Mouse (Mus musculus) MEL (cell line): ENCODE data around the gene Coq10b. TPM values are rescaled to one million over a fixed set of nuclear protein-coding genes. Genes with fewer than 3 reads are reported as not detected.

Experiments used
- DNase-seq: peaks from one replicate; pipeline ENCODE4 v3.0.0; 2011; ENCODE audit warnings: low read depth, low spot score
- H3K27ac ChIP-seq: 2 replicates; pipeline ENCODE4 v1.5.1; 2012; ENCODE audit warnings: low read depth, mild to moderate bottlenecking, control low read depth, low read length, moderate library complexity; ENCODE audit not compliant: control insufficient read depth
- H3K27me3 ChIP-seq, 2 experiments: fragments of 150-350 bp in 1 of 2; sonication (generic) in 1 of 2; 2 replicates each; pipeline ENCODE4 v1.6.1; 2012; ENCODE audit warnings: low read length in 2 of 2, mild to moderate bottlenecking in 2 of 2, improper control_type of control experiment in 1 of 2, moderate library complexity in 1 of 2; ENCODE audit not compliant: insufficient read depth in 2 of 2, control insufficient read depth in 1 of 2
- H3K36me3 ChIP-seq, 2 experiments: 2 replicates each; pipeline ENCODE4 v1.6.1; 2012 to 2014; ENCODE audit warnings: low read length in 2 of 2, improper control_type of control experiment in 1 of 2, inconsistent platforms in 1 of 2, mild to moderate bottlenecking in 1 of 2; ENCODE audit not compliant: insufficient read depth in 2 of 2, control insufficient read depth in 1 of 2
- H3K4me1 ChIP-seq, 2 experiments: fragments of 150-350 bp in 1 of 2; sonication (generic) in 1 of 2; 2 replicates each; pipeline ENCODE4 v1.6.1; 2012; ENCODE audit warnings: low read length in 2 of 2, improper control_type of control experiment in 1 of 2, mild to moderate bottlenecking in 1 of 2; ENCODE audit not compliant: insufficient read depth in 2 of 2, control insufficient read depth in 1 of 2
- H3K4me3 ChIP-seq, 2 experiments: fragments of 150-350 bp in 1 of 2; sonication (generic) in 1 of 2; 2 replicates each; pipeline ENCODE4 v1.5.1; 2012; ENCODE audit warnings: low read depth in 2 of 2, low read length in 2 of 2, mild to moderate bottlenecking in 2 of 2, moderate library complexity in 2 of 2, control low read depth in 1 of 2, improper control_type of control experiment in 1 of 2; ENCODE audit not compliant: control insufficient read depth in 1 of 2, insufficient read depth in 1 of 2
- H3K79me2 ChIP-seq: 2 replicates; pipeline ENCODE4 v1.6.1; 2012; ENCODE audit warnings: mild to moderate bottlenecking, low read length, moderate library complexity; ENCODE audit not compliant: control insufficient read depth, poor library complexity, insufficient read depth
- H3K9ac ChIP-seq: 2 replicates; pipeline ENCODE4 v1.6.1; 2012; ENCODE audit warnings: low read depth, mild to moderate bottlenecking, control low read depth, low read length, moderate library complexity; ENCODE audit not compliant: control insufficient read depth, poor library complexity, severe bottlenecking
- H3K9me3 ChIP-seq: fragments of 150-350 bp; sonication (generic); replicated peaks from 2 replicates; pipeline ENCODE4 v1.6.1; 2012; ENCODE audit warnings: mild to moderate bottlenecking, low read length, improper control_type of control experiment, moderate library complexity; ENCODE audit not compliant: insufficient read depth
- BHLHE40 ChIP-seq: IDR thresholded peaks from 2 replicates; pipeline ENCODE4 v1.6.1; 2012; ENCODE audit warnings: low read depth, mild to moderate bottlenecking, inconsistent platforms, low read length, improper control_type of control experiment, borderline replicate concordance
- CHD1 ChIP-seq: IDR thresholded peaks from 2 replicates; pipeline ENCODE4 v1.6.1; 2012; ENCODE audit warnings: low read depth, mild to moderate bottlenecking, inconsistent platforms, low read length, improper control_type of control experiment
- CHD2 ChIP-seq: IDR thresholded peaks from 2 replicates; pipeline ENCODE4 v1.6.1; 2011; ENCODE audit warnings: low read length, improper control_type of control experiment
- CTCF ChIP-seq, 3 experiments: IDR thresholded peaks in 2 of 3; conservative IDR thresholded peaks in 1 of 3; 2 replicates each; pipeline ENCODE4 v1.5.1; 2011 to 2012; ENCODE audit warnings: low read length in 3 of 3, low read depth in 2 of 3, mild to moderate bottlenecking in 2 of 3, improper control_type of control experiment in 1 of 3, inconsistent platforms in 1 of 3, mixed read lengths in 1 of 3, moderate library complexity in 1 of 3; ENCODE audit not compliant: control insufficient read depth in 1 of 3, insufficient read depth in 1 of 3, poor library complexity in 1 of 3, severe bottlenecking in 1 of 3
- E2F4 ChIP-seq: IDR thresholded peaks from 2 replicates; pipeline ENCODE4 v1.6.1; 2011; ENCODE audit warnings: low read depth, low read length, improper control_type of control experiment, borderline replicate concordance
- EP300 ChIP-seq, 2 experiments: IDR thresholded peaks; 2 replicates each; pipeline ENCODE4 v1.6.1; 2011; ENCODE audit warnings: improper control_type of control experiment in 2 of 2, low read length in 2 of 2, low read depth in 1 of 2, mild to moderate bottlenecking in 1 of 2
- ETS1 ChIP-seq: IDR thresholded peaks from 2 replicates; pipeline ENCODE4 v1.6.1; 2012; ENCODE audit warnings: low read depth, mild to moderate bottlenecking, inconsistent platforms, low read length, improper control_type of control experiment, moderate library complexity
- GATA1 ChIP-seq: IDR thresholded peaks from 2 replicates; pipeline ENCODE4 v1.6.1; 2011; ENCODE audit warnings: low read depth, low read length, improper control_type of control experiment
- KAT2A ChIP-seq: conservative IDR thresholded peaks from 2 replicates; pipeline ENCODE4 v1.6.1; 2012; ENCODE audit warnings: low read depth, low read length, improper control_type of control experiment, inconsistent platforms
- MAFK ChIP-seq: IDR thresholded peaks from 2 replicates; pipeline ENCODE4 v1.6.1; 2011; ENCODE audit warnings: low read depth, mild to moderate bottlenecking, low read length, improper control_type of control experiment, borderline replicate concordance
- MAX ChIP-seq: IDR thresholded peaks from 2 replicates; pipeline ENCODE4 v1.6.1; 2011; ENCODE audit warnings: low read length, improper control_type of control experiment
- MEF2A ChIP-seq: IDR thresholded peaks from 2 replicates; pipeline ENCODE4 v1.6.1; 2014; ENCODE audit warnings: low read depth, mild to moderate bottlenecking, inconsistent platforms, low read length, improper control_type of control experiment; ENCODE audit not compliant: poor library complexity, insufficient replicate concordance, severe bottlenecking; ENCODE audit errors: extremely low read depth
- MXI1 ChIP-seq: IDR thresholded peaks from 2 replicates; pipeline ENCODE4 v1.6.1; 2011; ENCODE audit warnings: mild to moderate bottlenecking, low read depth, low read length, improper control_type of control experiment
- MYB ChIP-seq: IDR thresholded peaks from 2 replicates; pipeline ENCODE4 v1.6.1; 2011; ENCODE audit warnings: mild to moderate bottlenecking, low read depth, low read length, improper control_type of control experiment
- MYC ChIP-seq: IDR thresholded peaks from 2 replicates; pipeline ENCODE4 v1.6.1; 2011; ENCODE audit warnings: low read depth, mild to moderate bottlenecking, low read length, improper control_type of control experiment, moderate library complexity
- NELFE ChIP-seq: IDR thresholded peaks from 2 replicates; pipeline ENCODE4 v1.6.1; 2011; ENCODE audit warnings: low read depth, low read length, improper control_type of control experiment
- NRF1 ChIP-seq: IDR thresholded peaks from 2 replicates; pipeline ENCODE4 v1.6.1; 2014; ENCODE audit warnings: low read depth, mild to moderate bottlenecking, inconsistent platforms, low read length, improper control_type of control experiment, moderate library complexity; ENCODE audit not compliant: poor library complexity, insufficient read depth, severe bottlenecking
- POLR2A ChIP-seq, 2 experiments: IDR thresholded peaks; 2 replicates each; pipeline ENCODE4 v1.6.1; 2011 to 2012; ENCODE audit warnings: low read length in 2 of 2, mild to moderate bottlenecking in 2 of 2, control low read depth in 1 of 2, improper control_type of control experiment in 1 of 2, low read depth in 1 of 2, moderate library complexity in 1 of 2; ENCODE audit not compliant: control insufficient read depth in 1 of 2, insufficient read depth in 1 of 2, poor library complexity in 1 of 2
- POLR2AphosphoS2 ChIP-seq: IDR thresholded peaks from 2 replicates; pipeline ENCODE4 v1.6.1; 2011; ENCODE audit warnings: low read length, improper control_type of control experiment
- RAD21 ChIP-seq: IDR thresholded peaks from 2 replicates; pipeline ENCODE4 v1.6.1; 2011; ENCODE audit warnings: mild to moderate bottlenecking, low read depth, low read length, improper control_type of control experiment
- RCOR1 ChIP-seq: IDR thresholded peaks from 2 replicates; pipeline ENCODE4 v1.6.1; 2012; ENCODE audit warnings: low read depth, mild to moderate bottlenecking, inconsistent platforms, low read length, improper control_type of control experiment
- SIN3A ChIP-seq: IDR thresholded peaks from 2 replicates; pipeline ENCODE4 v1.6.1; 2012; ENCODE audit warnings: low read length, improper control_type of control experiment, inconsistent platforms
- SMC3 ChIP-seq: IDR thresholded peaks from 2 replicates; pipeline ENCODE4 v1.6.1; 2011; ENCODE audit warnings: low read depth, low read length, improper control_type of control experiment
- TAL1 ChIP-seq: IDR thresholded peaks from 2 replicates; pipeline ENCODE4 v1.6.1; 2012; ENCODE audit warnings: mild to moderate bottlenecking, inconsistent platforms, low read length, moderate library complexity, mixed read lengths
- TBP ChIP-seq: IDR thresholded peaks from 2 replicates; pipeline ENCODE4 v1.8.0; 2011; ENCODE audit warnings: low read depth, low read length, improper control_type of control experiment
- TCF12 ChIP-seq: IDR thresholded peaks from 2 replicates; pipeline ENCODE4 v1.6.1; 2014; ENCODE audit warnings: low read depth, mild to moderate bottlenecking, inconsistent platforms, low read length, improper control_type of control experiment, moderate library complexity
- USF2 ChIP-seq, 2 experiments: IDR thresholded peaks; 2 replicates each; pipeline ENCODE4 v1.6.1; 2011 to 2012; ENCODE audit warnings: improper control_type of control experiment in 2 of 2, low read length in 2 of 2, borderline replicate concordance in 1 of 2, inconsistent platforms in 1 of 2, low read depth in 1 of 2, mild to moderate bottlenecking in 1 of 2; ENCODE audit not compliant: insufficient read depth in 1 of 2
- ZKSCAN1 ChIP-seq: IDR thresholded peaks from 2 replicates; pipeline ENCODE4 v1.6.1; 2012; ENCODE audit warnings: low read depth, mild to moderate bottlenecking, inconsistent platforms, low read length, improper control_type of control experiment, moderate library complexity
- ZMIZ1 ChIP-seq: IDR thresholded peaks from 2 replicates; pipeline ENCODE4 v1.6.1; 2012; ENCODE audit warnings: low read depth, mild to moderate bottlenecking, inconsistent platforms, low read length, improper control_type of control experiment, moderate library complexity
- ZNF384 ChIP-seq: IDR thresholded peaks from 2 replicates; pipeline ENCODE4 v1.6.1; 2012; ENCODE audit warnings: low read depth, mild to moderate bottlenecking, inconsistent platforms, low read length, improper control_type of control experiment
- polyA plus RNA-seq, 2 experiments: library from polyadenylated mRNA; stranded (reverse) in 1 of 2; unstranded in 1 of 2; fragments of >175 nt in 1 of 2; fragments of >200 nt in 1 of 2; gene quantifications; 2 replicates each; pipeline versions ENCODE4 v1.2.1 to v1.2.4; 2012; ENCODE audit warnings: low replicate concordance in 2 of 2, low read depth in 1 of 2; ENCODE audit not compliant: insufficient read length in 2 of 2, insufficient read depth in 1 of 2, missing spikeins in 1 of 2
- total RNA-seq: library from RNA; depleted of rRNA; stranded (reverse); fragments of 300-350 nt; gene quantifications from 2 replicates; pipeline ENCODE4 v1.2.3, GENCODE M21; 2012

The Coq10b gene
- total and polyA plus RNA-seq, 3 experiments = 9.8 to 84.6 (median 13.4) TPM

- no peaks in the 10 kb centered on the region for H3K27me3 ChIP-seq
- peaks cover 1% of the 10 kb centered on the region; the same call in 1 of the 2 replicates for H3K79me2 ChIP-seq
- no peak for DNase-seq
- H3K27ac ChIP-seq = no peak overlapping the region
- no peak for TF ChIP-seq ZMIZ1
- H3K4me1 ChIP-seq = peaks cover 7 to 15% of the 10 kb centered on the region in 2 experiments
- peaks cover 7 to 36% of the 10 kb centered on the region in 2 experiments for H3K36me3 ChIP-seq
- no peaks in the 10 kb centered on the region for H3K9me3 ChIP-seq
- no peak overlapping the region for H3K4me3 ChIP-seq
- no peak overlapping the region for H3K9ac ChIP-seq
Measured at GRCm38 (mm10) chr1:55074757-55075156, 22.2 kb downstream of the Coq10b start.

DNA sequence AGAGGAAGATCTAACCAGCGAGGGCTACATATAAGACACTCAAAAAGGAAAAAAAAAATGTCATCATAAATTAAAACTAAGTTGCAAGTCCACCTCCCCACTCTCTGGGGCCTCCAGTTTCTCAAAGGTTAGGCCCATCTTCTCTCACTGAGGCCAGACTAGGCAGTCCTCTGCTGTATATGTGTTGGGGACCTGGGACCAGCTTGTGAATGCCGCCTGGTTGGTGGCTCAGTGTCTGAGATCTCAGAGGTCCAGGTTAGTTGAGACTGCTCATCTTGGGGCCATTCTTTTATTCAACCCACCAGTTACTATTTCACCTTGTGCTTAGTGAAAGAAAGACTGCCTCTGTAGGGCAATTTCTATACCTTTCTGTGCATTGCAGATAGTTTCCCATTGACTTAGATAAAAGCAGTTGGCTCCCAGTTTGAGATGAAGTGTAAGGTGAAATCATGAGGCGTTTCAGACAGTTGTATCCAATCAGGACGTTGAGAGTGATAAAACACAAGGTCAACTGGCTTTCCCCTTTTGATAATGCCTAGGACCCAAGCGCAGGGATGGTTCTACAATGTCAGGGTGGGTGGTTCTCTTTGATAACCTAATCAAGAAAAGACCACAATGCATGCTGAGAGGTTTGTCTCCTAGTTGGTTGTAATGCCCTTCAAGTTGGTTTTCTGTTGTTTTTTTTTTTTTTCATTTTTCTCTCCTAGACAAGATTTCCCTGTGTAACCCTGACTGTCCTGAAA, 23.3 kb downstream of the Coq10b start:
- peak; percentile 91 for DNase-seq
- H3K79me2 ChIP-seq = peaks cover 2% of the 10 kb centered on the region; the same call in 1 of the 2 replicates
- H3K4me1 ChIP-seq = peaks cover 7 to 17% of the 10 kb centered on the region in 2 experiments
- peaks cover 11 to 45% of the 10 kb centered on the region in 2 experiments for H3K36me3 ChIP-seq
- H3K4me3 ChIP-seq = no peak overlapping the region
- 0 out of 2 replicates have a peak overlapping the region, but pooled peaks have one; percentile 20 for H3K9ac ChIP-seq
- peak overlapping the region; percentile 88 for H3K27ac ChIP-seq
- no peaks in the 10 kb centered on the region for H3K9me3 ChIP-seq
- H3K27me3 ChIP-seq = no peaks in the 10 kb centered on the region
- TF ChIP-seq POLR2A (IDR thresholded peaks at IDR 0.05; ENCODE audit: control insufficient read depth in 1 of 2, insufficient read depth in 1 of 2, low read depth in 1 of 2, low read length in 2 of 2, poor library complexity in 1 of 2) (peak in 1 of 2 experiments; percentile 30; a peak in 1 of 4 replicates), MYB (peak; percentile 88), CTCF (IDR thresholded peaks at IDR 0.05 in 2 of 3, conservative IDR thresholded peaks at IDR 0.05 in 1 of 3; ENCODE audit: control insufficient read depth in 1 of 3, insufficient read depth in 1 of 3, low read depth in 2 of 3, low read length in 3 of 3, poor library complexity in 1 of 3, severe bottlenecking in 1 of 3) (no peak), RCOR1 (peak; percentile 97), KAT2A (peak; percentile 19; the same call in 1 of the 2 replicates), MYC (peak; percentile 79), NELFE (no peak), MAX (peak; percentile 66; the same call in 1 of the 2 replicates), ZNF384 (peak; percentile 94), BHLHE40 (peak; percentile 67), MAFK (0 out of 2 replicates have a peak, but pooled peaks have one; percentile 58), TBP (peak; percentile 41; the same call in 1 of the 2 replicates), NRF1 (no peak), ETS1 (peak; percentile 81), MXI1 (peak; percentile 55; the same call in 1 of the 2 replicates), SMC3 (no peak), E2F4 (no peak), ZKSCAN1 (peak; percentile 84; the same call in 1 of the 2 replicates), SIN3A (peak; percentile 89), POLR2AphosphoS2 (peak; percentile 72; the same call in 1 of the 2 replicates), TCF12 (peak; percentile 92), CHD1 (no peak), CHD2 (peak; percentile 52; the same call in 1 of the 2 replicates), USF2 (IDR thresholded peaks at IDR 0.05; ENCODE audit: borderline replicate concordance in 1 of 2, insufficient read depth in 1 of 2, low read depth in 1 of 2, low read length in 2 of 2) (no peak), GATA1 (peak; percentile 94), TAL1 (peak; percentile 79), RAD21 (no peak), EP300 (IDR thresholded peaks at IDR 0.05; ENCODE audit: low read depth in 1 of 2, low read length in 2 of 2) (peak; percentile 94 to 97), MEF2A (no peak)
